Mouse (Mus musculus) megakaryocyte, embryonic 14.5 days (primary cell): ENCODE data around the gene Sergef.

Source experiments
- FLI1 ChIP-seq: IDR thresholded peaks from 2 replicates; pipeline ENCODE4 v1.6.1; 2012; ENCODE audit warnings: low read length, inconsistent platforms, mixed read lengths
- GATA1 ChIP-seq: IDR thresholded peaks from 3 replicates; pipeline ENCODE4 v1.6.1; 2012; ENCODE audit warnings: mixed read lengths, low read length, inconsistent platforms, borderline replicate concordance

DNA sequence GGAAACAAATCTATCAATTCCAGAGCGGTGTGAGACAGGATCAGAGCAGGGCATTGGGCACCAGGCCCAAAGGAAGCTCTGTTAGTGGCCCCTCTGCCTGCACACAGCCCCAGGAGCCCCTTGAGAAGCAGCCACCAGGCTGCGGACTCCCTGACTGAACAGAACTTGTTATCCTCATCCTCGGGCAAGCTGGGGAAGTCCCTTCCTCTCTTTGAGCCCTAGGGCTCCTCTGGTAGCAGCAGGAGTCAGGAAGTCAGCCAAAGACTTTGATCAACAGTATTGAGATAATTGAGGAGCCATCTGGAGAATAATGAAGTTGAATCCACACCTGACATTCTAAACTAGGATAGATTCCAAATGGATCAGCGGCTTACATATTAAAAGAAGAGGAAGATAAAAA is 135.4 kb downstream of the Sergef start:
- TF ChIP-seq GATA1 (no peak), FLI1 (no peak)
